11 mouse cellular contexts compared by ENCODE assay signal in the genomic region with DNA sequence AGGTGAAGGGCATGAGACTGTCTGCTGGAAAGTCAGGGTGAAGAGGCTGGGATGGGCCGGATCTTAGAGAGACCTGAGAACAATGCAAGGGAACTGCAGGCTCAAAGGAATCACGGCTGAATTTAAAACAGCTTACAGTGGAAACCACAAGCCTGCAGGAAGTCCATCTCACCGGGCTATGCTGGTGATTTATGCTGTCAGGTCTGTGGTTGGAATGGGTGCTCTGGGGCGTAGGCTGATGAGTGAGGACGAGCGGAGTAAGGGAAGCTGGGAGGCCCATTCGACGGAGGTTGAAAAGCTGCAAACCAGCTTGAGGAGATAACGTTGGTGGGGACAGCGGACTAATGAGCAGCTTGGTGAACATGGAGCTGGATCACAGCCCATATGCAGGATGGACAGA.
A peak's percentile ranks its signal among the peaks of the same experiment; 100 is the strongest.
DNase-seq lines count a peak whose midpoint lies in the region; ATAC-seq lines count a peak whose summit lies in the region.
"Had no signal": no experiment of that assay in that cellular context is flagged by ENCODE, and none has a peak within 500 bp of the region (broad histone marks: within the 10 kb centered on the region; RNA-seq: fewer than 3 reads in every experiment).

No protein-coding gene starts in this region.

- DNase-seq in 3T3-L1 (ENCODE audit: low read depth, low spot score) (peak; percentile 88), ZHBTc4 (ENCODE audit: low read depth, low spot score) (peak; percentile 78)
- DNase-seq in cerebellum, postnatal 14 days = no peak
- no peak for DNase-seq in limb, embryonic 10.5 days (ENCODE audit: low spot score)
- no peak for DNase-seq in left cerebral cortex, postnatal 14 days (ENCODE audit: low spot score in 2 of 2)
- DNase-seq: adrenal gland, postnatal 25 days; heart, postnatal 10 days had no signal

- 55% methylated on average over 10 of the region's 10 CpGs for WGBS in hindbrain, embryonic 13.5 days
- 47% methylated on average over 10 of the region's 10 CpGs for whole genome bisulfite sequencing in hindbrain, embryonic 16.5 days
- 17% methylated on average over 10 of the region's 10 CpGs for WGBS in liver, embryonic 16.5 days (ENCODE audit: insufficient replicate concordance)
- 66% methylated on average over 10 of the region's 10 CpGs for WGBS in limb, embryonic 10.5 days

- no peaks in the 10 kb centered on the region for H3K36me3 ChIP-seq in hindbrain, embryonic 13.5 days
- H3K36me3 ChIP-seq in hindbrain, embryonic 16.5 days (ENCODE audit: control insufficient read depth, insufficient read depth, low read length) = no peaks in the 10 kb centered on the region
- no peaks in the 10 kb centered on the region for H3K36me3 ChIP-seq in liver, embryonic 16.5 days (ENCODE audit: control insufficient read depth, insufficient read depth)
- no peaks in the 10 kb centered on the region for H3K36me3 ChIP-seq in limb, embryonic 10.5 days

- no peak overlapping the region for H3K4me2 ChIP-seq in hindbrain, embryonic 13.5 days
- no peak overlapping the region for H3K4me2 ChIP-seq in hindbrain, embryonic 16.5 days (ENCODE audit: low read length)
- no peak overlapping the region for H3K4me2 ChIP-seq in liver, embryonic 16.5 days (ENCODE audit: low read depth, low read length)

- H3K4me3 ChIP-seq in hindbrain, embryonic 13.5 days = no peak overlapping the region
- H3K4me3 ChIP-seq in hindbrain, embryonic 16.5 days (ENCODE audit: low read length) = no peak overlapping the region
- no peak overlapping the region for H3K4me3 ChIP-seq in liver, embryonic 16.5 days (ENCODE audit: low read depth, low read length)
- H3K4me3 ChIP-seq in limb, embryonic 10.5 days = no peak overlapping the region

- H3K9ac ChIP-seq in hindbrain, embryonic 13.5 days = no peak overlapping the region
- no peak overlapping the region; the same call in 1 of the 2 replicates for H3K9ac ChIP-seq in hindbrain, embryonic 16.5 days (ENCODE audit: low read depth, low read length)
- no peak overlapping the region for H3K9ac ChIP-seq in liver, embryonic 16.5 days (ENCODE audit: low read depth, low read length)

- ATAC-seq in hindbrain, embryonic 13.5 days (ENCODE audit: low FRiP score) = no peak
- ATAC-seq in hindbrain, embryonic 16.5 days = no peak
- ATAC-seq in liver, embryonic 16.5 days (ENCODE audit: low read depth) = peak; percentile 77

- intact Hi-C loops in left cerebral cortex, postnatal 14 days (cut with DNase I) = no loop called here

- H3K27ac ChIP-seq in hindbrain, embryonic 13.5 days = peak overlapping the region; percentile 31; the same call in 1 of the 2 replicates
- H3K27ac ChIP-seq in hindbrain, embryonic 16.5 days (ENCODE audit: low read depth, low read length) = no peak overlapping the region
- no peak overlapping the region for H3K27ac ChIP-seq in liver, embryonic 16.5 days (ENCODE audit: low read length)
- no peak overlapping the region for H3K27ac ChIP-seq in limb, embryonic 10.5 days

- no peaks in the 10 kb centered on the region for H3K27me3 ChIP-seq in hindbrain, embryonic 13.5 days
- H3K27me3 ChIP-seq in hindbrain, embryonic 16.5 days (replicated peaks; ENCODE audit: control insufficient read depth, insufficient read depth, low read length) = no peaks in the 10 kb centered on the region
- H3K27me3 ChIP-seq in liver, embryonic 16.5 days (ENCODE audit: control insufficient read depth, insufficient read depth, low read depth, low read length) = no peaks in the 10 kb centered on the region
- no peaks in the 10 kb centered on the region for H3K27me3 ChIP-seq in limb, embryonic 10.5 days (ENCODE audit: low read depth, poor library complexity, severe bottlenecking)
- H3K27me3 ChIP-seq: CH12.LX had no signal

- H3K4me1 ChIP-seq in hindbrain, embryonic 13.5 days (replicated peaks) = peaks cover 15% of the 10 kb centered on the region
- H3K4me1 ChIP-seq in hindbrain, embryonic 16.5 days (ENCODE audit: control insufficient read depth, insufficient read depth, low read depth, low read length) = peaks cover 10% of the 10 kb centered on the region
- H3K4me1 ChIP-seq in liver, embryonic 16.5 days (ENCODE audit: control insufficient read depth, low read depth, low read length) = peaks cover 16% of the 10 kb centered on the region
- H3K4me1 ChIP-seq in limb, embryonic 10.5 days = peaks cover 10% of the 10 kb centered on the region

- no peaks in the 10 kb centered on the region for H3K9me3 ChIP-seq in hindbrain, embryonic 13.5 days
- H3K9me3 ChIP-seq in hindbrain, embryonic 16.5 days (ENCODE audit: control insufficient read depth, low read length) = no peaks in the 10 kb centered on the region
- H3K9me3 ChIP-seq in liver, embryonic 16.5 days (replicated peaks; ENCODE audit: control insufficient read depth, low read length) = no peaks in the 10 kb centered on the region
- no peaks in the 10 kb centered on the region for H3K9me3 ChIP-seq in limb, embryonic 10.5 days (replicated peaks)

Comparison
In these comparisons a context has a peak if more than half of its experiments do, and no peak if none do; other contexts are left out.
1. DNase-seq: peak in 3T3-L1 (single experiment) and ZHBTc4 (single experiment); none in cerebellum, postnatal 14 days (0 of 2), limb, embryonic 10.5 days (single experiment) and left cerebral cortex, postnatal 14 days (0 of 2).